Mouse (Mus musculus) MEL (cell line): ENCODE results near the gene 1190007I07Rik. TPM values are rescaled to one million over a fixed set of nuclear protein-coding genes. Genes with fewer than 3 reads are reported as not detected.

Experiments
- DNase-seq: peaks from one replicate; pipeline ENCODE4 v3.0.0; 2011; ENCODE audit warnings: low read depth, low spot score
- H3K27ac ChIP-seq: 2 replicates; pipeline ENCODE4 v1.5.1; 2012; ENCODE audit warnings: low read depth, mild to moderate bottlenecking, control low read depth, low read length, moderate library complexity; ENCODE audit not compliant: control insufficient read depth
- H3K27me3 ChIP-seq, 2 experiments: fragments of 150-350 bp in 1 of 2; sonication (generic) in 1 of 2; 2 replicates each; pipeline ENCODE4 v1.6.1; 2012; ENCODE audit warnings: low read length in 2 of 2, mild to moderate bottlenecking in 2 of 2, improper control_type of control experiment in 1 of 2, moderate library complexity in 1 of 2; ENCODE audit not compliant: insufficient read depth in 2 of 2, control insufficient read depth in 1 of 2
- H3K36me3 ChIP-seq, 2 experiments: 2 replicates each; pipeline ENCODE4 v1.6.1; 2012 to 2014; ENCODE audit warnings: low read length in 2 of 2, improper control_type of control experiment in 1 of 2, inconsistent platforms in 1 of 2, mild to moderate bottlenecking in 1 of 2; ENCODE audit not compliant: insufficient read depth in 2 of 2, control insufficient read depth in 1 of 2
- H3K4me1 ChIP-seq, 2 experiments: fragments of 150-350 bp in 1 of 2; sonication (generic) in 1 of 2; 2 replicates each; pipeline ENCODE4 v1.6.1; 2012; ENCODE audit warnings: low read length in 2 of 2, improper control_type of control experiment in 1 of 2, mild to moderate bottlenecking in 1 of 2; ENCODE audit not compliant: insufficient read depth in 2 of 2, control insufficient read depth in 1 of 2
- H3K4me3 ChIP-seq, 2 experiments: fragments of 150-350 bp in 1 of 2; sonication (generic) in 1 of 2; 2 replicates each; pipeline ENCODE4 v1.5.1; 2012; ENCODE audit warnings: low read depth in 2 of 2, low read length in 2 of 2, mild to moderate bottlenecking in 2 of 2, moderate library complexity in 2 of 2, control low read depth in 1 of 2, improper control_type of control experiment in 1 of 2; ENCODE audit not compliant: control insufficient read depth in 1 of 2, insufficient read depth in 1 of 2
- H3K79me2 ChIP-seq: 2 replicates; pipeline ENCODE4 v1.6.1; 2012; ENCODE audit warnings: mild to moderate bottlenecking, low read length, moderate library complexity; ENCODE audit not compliant: control insufficient read depth, poor library complexity, insufficient read depth
- H3K9ac ChIP-seq: 2 replicates; pipeline ENCODE4 v1.6.1; 2012; ENCODE audit warnings: low read depth, mild to moderate bottlenecking, control low read depth, low read length, moderate library complexity; ENCODE audit not compliant: control insufficient read depth, poor library complexity, severe bottlenecking
- H3K9me3 ChIP-seq: fragments of 150-350 bp; sonication (generic); replicated peaks from 2 replicates; pipeline ENCODE4 v1.6.1; 2012; ENCODE audit warnings: mild to moderate bottlenecking, low read length, improper control_type of control experiment, moderate library complexity; ENCODE audit not compliant: insufficient read depth
- BHLHE40 ChIP-seq: IDR thresholded peaks from 2 replicates; pipeline ENCODE4 v1.6.1; 2012; ENCODE audit warnings: low read depth, mild to moderate bottlenecking, inconsistent platforms, low read length, improper control_type of control experiment, borderline replicate concordance
- CHD1 ChIP-seq: IDR thresholded peaks from 2 replicates; pipeline ENCODE4 v1.6.1; 2012; ENCODE audit warnings: low read depth, mild to moderate bottlenecking, inconsistent platforms, low read length, improper control_type of control experiment
- CTCF ChIP-seq, 3 experiments: IDR thresholded peaks in 2 of 3; conservative IDR thresholded peaks in 1 of 3; 2 replicates each; pipeline ENCODE4 v1.5.1; 2011 to 2012; ENCODE audit warnings: low read length in 3 of 3, low read depth in 2 of 3, mild to moderate bottlenecking in 2 of 3, improper control_type of control experiment in 1 of 3, inconsistent platforms in 1 of 3, mixed read lengths in 1 of 3, moderate library complexity in 1 of 3; ENCODE audit not compliant: control insufficient read depth in 1 of 3, insufficient read depth in 1 of 3, poor library complexity in 1 of 3, severe bottlenecking in 1 of 3
- E2F4 ChIP-seq: IDR thresholded peaks from 2 replicates; pipeline ENCODE4 v1.6.1; 2011; ENCODE audit warnings: low read depth, low read length, improper control_type of control experiment, borderline replicate concordance
- EP300 ChIP-seq, 2 experiments: IDR thresholded peaks; 2 replicates each; pipeline ENCODE4 v1.6.1; 2011; ENCODE audit warnings: improper control_type of control experiment in 2 of 2, low read length in 2 of 2, low read depth in 1 of 2, mild to moderate bottlenecking in 1 of 2
- GABPA ChIP-seq: IDR thresholded peaks from 2 replicates; pipeline ENCODE4 v1.6.1; 2012; ENCODE audit warnings: low read depth, mild to moderate bottlenecking, inconsistent platforms, low read length, improper control_type of control experiment, moderate library complexity
- GATA1 ChIP-seq: IDR thresholded peaks from 2 replicates; pipeline ENCODE4 v1.6.1; 2011; ENCODE audit warnings: low read depth, low read length, improper control_type of control experiment
- JUND ChIP-seq: IDR thresholded peaks from 2 replicates; pipeline ENCODE4 v1.6.1; 2011; ENCODE audit warnings: low read depth, mild to moderate bottlenecking, improper control_type of control experiment, low read length
- KAT2A ChIP-seq: conservative IDR thresholded peaks from 2 replicates; pipeline ENCODE4 v1.6.1; 2012; ENCODE audit warnings: low read depth, low read length, improper control_type of control experiment, inconsistent platforms
- MEF2A ChIP-seq: IDR thresholded peaks from 2 replicates; pipeline ENCODE4 v1.6.1; 2014; ENCODE audit warnings: low read depth, mild to moderate bottlenecking, inconsistent platforms, low read length, improper control_type of control experiment; ENCODE audit not compliant: poor library complexity, insufficient replicate concordance, severe bottlenecking; ENCODE audit errors: extremely low read depth
- MYC ChIP-seq: IDR thresholded peaks from 2 replicates; pipeline ENCODE4 v1.6.1; 2011; ENCODE audit warnings: low read depth, mild to moderate bottlenecking, low read length, improper control_type of control experiment, moderate library complexity
- NELFE ChIP-seq: IDR thresholded peaks from 2 replicates; pipeline ENCODE4 v1.6.1; 2011; ENCODE audit warnings: low read depth, low read length, improper control_type of control experiment
- NRF1 ChIP-seq: IDR thresholded peaks from 2 replicates; pipeline ENCODE4 v1.6.1; 2014; ENCODE audit warnings: low read depth, mild to moderate bottlenecking, inconsistent platforms, low read length, improper control_type of control experiment, moderate library complexity; ENCODE audit not compliant: poor library complexity, insufficient read depth, severe bottlenecking
- POLR2A ChIP-seq, 2 experiments: IDR thresholded peaks; 2 replicates each; pipeline ENCODE4 v1.6.1; 2011 to 2012; ENCODE audit warnings: low read length in 2 of 2, mild to moderate bottlenecking in 2 of 2, control low read depth in 1 of 2, improper control_type of control experiment in 1 of 2, low read depth in 1 of 2, moderate library complexity in 1 of 2; ENCODE audit not compliant: control insufficient read depth in 1 of 2, insufficient read depth in 1 of 2, poor library complexity in 1 of 2
- POLR2AphosphoS2 ChIP-seq: IDR thresholded peaks from 2 replicates; pipeline ENCODE4 v1.6.1; 2011; ENCODE audit warnings: low read length, improper control_type of control experiment
- POLR2AphosphoS5 ChIP-seq: IDR thresholded peaks from 2 replicates; pipeline ENCODE4 v1.6.1; 2012; ENCODE audit warnings: low read depth, borderline replicate concordance, mild to moderate bottlenecking, inconsistent platforms, low read length, moderate library complexity, mixed read lengths
- RAD21 ChIP-seq: IDR thresholded peaks from 2 replicates; pipeline ENCODE4 v1.6.1; 2011; ENCODE audit warnings: mild to moderate bottlenecking, low read depth, low read length, improper control_type of control experiment
- SIN3A ChIP-seq: IDR thresholded peaks from 2 replicates; pipeline ENCODE4 v1.6.1; 2012; ENCODE audit warnings: low read length, improper control_type of control experiment, inconsistent platforms
- TAL1 ChIP-seq: IDR thresholded peaks from 2 replicates; pipeline ENCODE4 v1.6.1; 2012; ENCODE audit warnings: mild to moderate bottlenecking, inconsistent platforms, low read length, moderate library complexity, mixed read lengths
- TCF12 ChIP-seq: IDR thresholded peaks from 2 replicates; pipeline ENCODE4 v1.6.1; 2014; ENCODE audit warnings: low read depth, mild to moderate bottlenecking, inconsistent platforms, low read length, improper control_type of control experiment, moderate library complexity
- UBTF ChIP-seq: IDR thresholded peaks from 2 replicates; pipeline ENCODE4 v1.6.1; 2012; ENCODE audit warnings: low read depth, mild to moderate bottlenecking, inconsistent platforms, low read length, improper control_type of control experiment, moderate library complexity, borderline replicate concordance; ENCODE audit not compliant: insufficient read depth
- USF2 ChIP-seq, 2 experiments: IDR thresholded peaks; 2 replicates each; pipeline ENCODE4 v1.6.1; 2011 to 2012; ENCODE audit warnings: improper control_type of control experiment in 2 of 2, low read length in 2 of 2, borderline replicate concordance in 1 of 2, inconsistent platforms in 1 of 2, low read depth in 1 of 2, mild to moderate bottlenecking in 1 of 2; ENCODE audit not compliant: insufficient read depth in 1 of 2
- ZKSCAN1 ChIP-seq: IDR thresholded peaks from 2 replicates; pipeline ENCODE4 v1.6.1; 2012; ENCODE audit warnings: low read depth, mild to moderate bottlenecking, inconsistent platforms, low read length, improper control_type of control experiment, moderate library complexity
- ZMIZ1 ChIP-seq: IDR thresholded peaks from 2 replicates; pipeline ENCODE4 v1.6.1; 2012; ENCODE audit warnings: low read depth, mild to moderate bottlenecking, inconsistent platforms, low read length, improper control_type of control experiment, moderate library complexity
- ZNF384 ChIP-seq: IDR thresholded peaks from 2 replicates; pipeline ENCODE4 v1.6.1; 2012; ENCODE audit warnings: low read depth, mild to moderate bottlenecking, inconsistent platforms, low read length, improper control_type of control experiment
- polyA plus RNA-seq, 2 experiments: library from polyadenylated mRNA; stranded (reverse) in 1 of 2; unstranded in 1 of 2; fragments of >175 nt in 1 of 2; fragments of >200 nt in 1 of 2; gene quantifications; 2 replicates each; pipeline versions ENCODE4 v1.2.1 to v1.2.4; 2012; ENCODE audit warnings: low replicate concordance in 2 of 2, low read depth in 1 of 2; ENCODE audit not compliant: insufficient read length in 2 of 2, insufficient read depth in 1 of 2, missing spikeins in 1 of 2
- total RNA-seq: library from RNA; depleted of rRNA; stranded (reverse); fragments of 300-350 nt; gene quantifications from 2 replicates; pipeline ENCODE4 v1.2.3, GENCODE M21; 2012

1190007I07Rik gene
- total and polyA plus RNA-seq, 3 experiments, result 33.1 to 823 (median 49.7) TPM

DNA sequence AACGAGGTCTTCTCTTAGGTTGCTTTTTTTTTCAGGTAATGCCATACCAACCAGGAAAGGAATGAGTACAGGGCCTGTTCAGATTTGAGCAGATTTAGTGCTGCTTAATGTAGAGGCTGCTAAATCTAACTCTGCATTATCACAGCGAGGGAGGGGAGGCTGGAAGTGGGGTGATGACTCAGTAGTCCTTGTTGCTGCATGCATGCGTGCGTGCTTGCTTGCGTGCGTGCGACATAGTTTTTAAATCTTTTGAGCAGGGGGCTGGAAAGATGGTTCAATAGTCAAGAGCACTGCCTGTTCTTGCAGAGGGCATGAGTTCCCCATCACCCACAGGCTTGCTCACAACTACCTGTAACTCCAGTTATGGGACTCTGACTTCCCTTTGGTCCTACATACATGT, 11.3 kb upstream of the 1190007I07Rik start:
- Histone ChIP-seq H3K4me3 (no peak overlapping the region), H3K4me1 (peaks cover 2 to 9% of the 10 kb centered on the region in 2 experiments; a peak in 3 of 4 replicates), H3K79me2 (peaks cover 42% of the 10 kb centered on the region), H3K27me3 (no peaks in the 10 kb centered on the region), H3K9ac (no peak overlapping the region), H3K9me3 (no peaks in the 10 kb centered on the region), H3K36me3 (peaks cover 9 to 26% of the 10 kb centered on the region in 2 experiments; a peak in 3 of 4 replicates), H3K27ac (no peak overlapping the region)
- TF ChIP-seq ZMIZ1, result no peak
- TF ChIP-seq NELFE, result no peak
- TF ChIP-seq NRF1, result no peak
- no peak for TF ChIP-seq TCF12
- no peak for TF ChIP-seq E2F4
- TF ChIP-seq ZNF384, result no peak
- no peak for TF ChIP-seq RAD21
- no peak for TF ChIP-seq TAL1
- TF ChIP-seq MYC, result no peak
- TF ChIP-seq POLR2AphosphoS5, result no peak
- TF ChIP-seq GABPA, result no peak
- no peak for TF ChIP-seq SIN3A
- TF ChIP-seq GATA1, result no peak
- no peak for TF ChIP-seq KAT2A
- no peak for TF ChIP-seq EP300 (IDR thresholded peaks at IDR 0.05; ENCODE audit: low read depth in 1 of 2, low read length in 2 of 2)
- TF ChIP-seq MEF2A, result no peak
- no peak for TF ChIP-seq CTCF (IDR thresholded peaks at IDR 0.05 in 2 of 3, conservative IDR thresholded peaks at IDR 0.05 in 1 of 3; ENCODE audit: control insufficient read depth in 1 of 3, insufficient read depth in 1 of 3, low read depth in 2 of 3, low read length in 3 of 3, poor library complexity in 1 of 3, severe bottlenecking in 1 of 3)
- no peak for TF ChIP-seq JUND
- no peak for TF ChIP-seq POLR2AphosphoS2
- TF ChIP-seq POLR2A (IDR thresholded peaks at IDR 0.05; ENCODE audit: control insufficient read depth in 1 of 2, insufficient read depth in 1 of 2, low read depth in 1 of 2, low read length in 2 of 2, poor library complexity in 1 of 2), result no peak
- no peak for DNase-seq

GRCm38 (mm10) chr10:82632496-82633280, 9.7 kb upstream of the 1190007I07Rik start:
- H3K9ac ChIP-seq, result no peak overlapping the region
- H3K9me3 ChIP-seq, result no peaks in the 10 kb centered on the region
- TF ChIP-seq MYC (no peak), GATA1 (no peak), USF2 (IDR thresholded peaks at IDR 0.05; ENCODE audit: borderline replicate concordance in 1 of 2, insufficient read depth in 1 of 2, low read depth in 1 of 2, low read length in 2 of 2) (no peak), ZNF384 (no peak), NRF1 (no peak), POLR2A (IDR thresholded peaks at IDR 0.05; ENCODE audit: control insufficient read depth in 1 of 2, insufficient read depth in 1 of 2, low read depth in 1 of 2, low read length in 2 of 2, poor library complexity in 1 of 2) (no peak), BHLHE40 (no peak), MEF2A (no peak), UBTF (no peak), SIN3A (no peak), POLR2AphosphoS5 (no peak), CHD1 (no peak), ZKSCAN1 (no peak)
- H3K36me3 ChIP-seq, result peaks cover 12 to 19% of the 10 kb centered on the region in 2 experiments; a peak in 3 of 4 replicates
- no peak overlapping the region for H3K27ac ChIP-seq
- peaks cover 2 to 9% of the 10 kb centered on the region in 2 experiments; a peak in 3 of 4 replicates for H3K4me1 ChIP-seq
- no peak overlapping the region for H3K4me3 ChIP-seq
- DNase-seq, result no peak
- no peaks in the 10 kb centered on the region for H3K27me3 ChIP-seq
- peaks cover 44% of the 10 kb centered on the region for H3K79me2 ChIP-seq
